Mouse (Mus musculus) layer of hippocampus, adult 18-20 months (tissue): ENCODE measurements at regions not wholly inside any gene's neighbourhood (a gene's known extent, or its start where the extent isn't known, plus 50 kb on each side); places are given as distances from the start of the nearest gene placed in this dataset.
"Not testable (repeated sequence)": the region's sequence is repeated elsewhere in the genome, so short reads cannot be mapped to it uniquely, and the experiment has no call there.

Source experiments
- DNase-seq, 2 experiments: peaks; one replicate each; pipeline ENCODE4 v3.0.0; 2022; ENCODE audit warnings: low spot score in 2 of 2

DNA sequence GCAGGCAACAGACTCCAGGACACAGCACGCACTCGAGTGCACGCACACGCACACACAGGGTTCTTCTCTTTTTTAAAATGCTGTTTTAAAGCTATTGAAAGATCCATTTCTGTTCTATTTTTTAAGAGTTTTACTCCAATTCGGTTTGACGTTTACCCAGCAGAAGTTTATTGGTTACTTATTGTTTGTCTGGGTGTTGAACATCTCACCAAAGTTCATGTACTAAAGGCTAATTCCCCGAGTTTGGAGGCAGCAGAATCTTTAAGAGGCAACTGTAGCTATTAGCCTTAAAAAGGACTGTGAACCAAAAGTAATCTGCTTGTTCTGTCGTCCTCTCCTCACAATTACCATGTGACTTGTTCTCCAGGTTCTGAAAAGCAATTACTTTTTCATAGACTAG is 263.0 kb upstream of the Nfia start:
- no peak for DNase-seq

DNA sequence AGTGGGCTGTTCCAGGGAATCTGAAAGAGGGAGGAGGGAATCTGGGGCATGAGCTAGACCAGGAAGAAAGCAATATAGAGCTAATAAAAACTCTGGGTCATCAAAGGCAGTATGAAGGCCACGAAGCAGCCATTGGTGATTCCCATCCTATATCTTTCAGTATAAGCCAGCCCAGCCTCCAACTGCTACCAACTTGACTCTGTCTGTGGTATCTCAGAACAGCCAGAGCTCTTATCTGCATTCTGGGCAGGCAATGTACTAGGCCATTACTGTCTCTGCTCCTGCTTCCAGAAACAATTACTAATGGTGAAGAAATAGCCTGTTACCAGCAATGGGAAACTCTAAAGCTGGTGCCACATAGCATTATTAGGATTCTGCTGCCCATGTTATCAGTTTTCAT is 266.8 kb upstream of the Nfia start:
- DNase-seq = no peak

DNA sequence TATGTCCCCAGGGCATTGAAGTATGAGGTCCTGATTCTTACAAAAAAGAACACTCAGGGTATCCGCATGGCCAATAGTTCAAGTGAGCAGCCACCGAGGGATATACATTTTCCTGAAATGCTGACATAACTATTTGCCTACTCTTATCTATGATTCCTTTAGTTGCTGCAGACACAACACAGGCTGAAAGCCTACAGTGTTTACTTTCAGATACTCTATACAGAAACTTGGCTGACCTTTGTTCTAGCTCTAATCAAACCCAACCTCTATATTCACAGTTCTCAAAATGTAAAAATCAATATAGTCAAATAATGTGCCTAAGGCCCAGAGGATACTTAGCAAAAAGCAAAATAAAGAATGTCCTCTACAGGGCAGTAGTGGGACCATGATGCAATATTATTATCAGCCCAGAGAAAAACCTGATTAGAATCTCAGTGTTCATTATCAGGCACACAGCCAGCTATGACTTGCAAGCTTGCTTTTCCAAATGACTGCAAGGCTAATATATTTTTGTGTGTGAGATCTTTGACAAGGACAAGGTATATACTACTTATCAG is 281.2 kb upstream of the Nfia start:
- DNase-seq = no peak

DNA sequence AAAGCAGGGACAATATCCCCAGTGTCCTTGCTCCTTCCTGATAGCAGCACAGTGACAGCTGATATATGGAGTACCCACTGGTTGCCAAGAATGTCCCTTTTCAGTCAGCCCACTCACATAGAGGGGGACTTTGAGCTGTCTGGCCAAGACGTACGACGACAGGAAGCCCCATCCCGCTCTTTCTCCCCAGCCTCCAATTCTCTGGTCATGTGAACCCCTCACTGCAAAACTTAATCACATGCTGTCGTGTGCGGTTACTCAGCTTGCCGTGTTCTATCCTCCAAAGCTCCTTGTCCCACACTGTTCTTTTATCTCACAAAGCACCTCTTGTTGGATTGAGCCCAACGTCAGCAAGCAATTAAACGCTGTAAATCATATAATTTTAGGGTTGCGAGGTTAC is 286.2 kb upstream of the Nfia start:
- DNase-seq = no peak

DNA sequence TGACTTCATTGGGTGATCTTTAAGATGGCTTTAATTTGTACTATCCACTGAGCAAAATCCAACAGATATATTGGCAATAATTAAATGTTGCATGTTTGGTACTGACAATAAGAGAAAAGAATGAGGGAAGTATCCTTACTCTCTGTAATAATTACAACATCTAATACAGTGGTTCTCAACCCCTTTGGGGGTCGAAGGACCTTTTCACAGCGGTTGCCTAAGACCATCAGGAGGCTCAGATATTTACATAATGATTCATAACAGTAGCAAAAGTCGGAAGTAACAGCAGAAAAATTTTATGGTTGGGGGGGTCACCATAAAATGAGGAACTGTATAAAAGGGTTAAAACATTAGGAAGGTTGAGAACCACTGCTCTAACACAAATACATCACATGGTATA is 287.3 kb upstream of the Nfia start:
- DNase-seq = no peak

DNA sequence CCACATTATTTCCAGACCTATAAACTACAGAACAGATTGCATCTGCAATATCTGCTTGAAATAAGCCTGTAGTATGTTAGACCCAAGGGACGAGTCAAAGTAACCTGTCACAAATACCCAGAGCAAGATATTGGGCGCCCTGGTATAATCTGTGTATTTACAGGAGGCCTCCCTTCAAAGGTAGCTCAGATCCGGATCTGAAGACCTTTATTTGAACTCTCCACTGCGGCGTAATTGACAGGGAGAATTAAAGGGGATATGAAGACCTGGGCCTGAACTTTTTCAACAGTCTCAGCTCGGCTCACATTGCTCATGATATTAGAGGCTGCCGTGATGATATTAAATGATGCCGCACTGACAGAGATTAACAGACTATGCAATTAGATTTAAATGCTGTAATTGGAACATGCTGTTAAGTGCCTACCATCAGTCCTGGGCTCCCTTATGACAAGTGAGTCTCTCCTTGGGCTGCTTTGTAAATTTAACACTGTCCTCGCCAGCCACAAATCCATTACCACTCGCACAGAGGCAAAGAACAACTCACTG is 289.8 kb upstream of the Nfia start:
- no peak for DNase-seq

DNA sequence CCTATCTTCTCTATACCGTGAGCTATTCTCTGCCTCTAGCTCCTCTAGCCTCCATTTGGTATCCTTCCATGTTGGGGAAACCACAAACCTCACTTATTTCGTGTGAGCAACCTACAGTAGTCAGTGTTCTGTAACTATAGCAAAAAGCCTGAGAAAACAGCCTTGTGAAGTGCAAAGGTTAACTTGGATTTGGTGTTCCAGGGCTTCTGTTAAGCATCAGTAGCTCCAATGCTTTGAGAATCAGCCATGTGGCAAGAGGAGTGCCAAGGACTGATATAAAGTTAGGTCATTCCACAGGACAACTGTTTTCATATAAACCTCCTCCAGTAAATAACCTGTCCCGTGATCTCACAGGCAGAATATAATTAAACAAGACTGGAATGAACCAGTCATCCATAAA is 290.7 kb upstream of the Nfia start:
- DNase-seq = no peak

DNA sequence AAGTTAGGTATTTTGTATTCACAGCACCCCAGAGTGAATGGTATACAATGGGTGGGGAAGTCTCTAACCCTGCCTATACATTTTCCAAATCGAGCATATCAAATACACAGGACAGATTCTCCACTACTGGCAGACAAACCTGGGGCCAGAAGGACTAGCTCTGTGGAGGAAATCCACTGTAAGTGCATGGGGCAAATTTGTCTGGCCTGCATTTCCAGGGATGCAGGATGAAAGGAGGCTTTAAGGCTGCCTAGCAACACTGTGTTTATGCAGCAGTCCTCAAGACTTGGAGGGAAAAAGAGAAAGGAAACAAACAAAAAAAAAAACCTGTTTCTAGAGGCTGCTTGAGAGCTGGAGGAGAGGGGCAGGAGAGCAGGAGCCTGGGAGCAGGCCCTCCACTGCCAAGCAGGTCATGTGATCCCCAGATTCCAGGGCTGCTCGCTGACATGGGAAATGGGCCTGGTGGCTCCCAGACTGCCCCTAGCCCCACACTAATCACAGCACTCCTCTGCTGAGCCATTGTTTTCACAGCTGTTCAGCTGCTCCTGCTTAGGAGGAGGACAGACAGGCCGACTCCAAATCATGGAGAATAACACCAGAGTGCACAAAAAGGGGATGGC is 293.7 kb upstream of the Gm10192 start:
- DNase-seq = peak; percentile 9 to 27

DNA sequence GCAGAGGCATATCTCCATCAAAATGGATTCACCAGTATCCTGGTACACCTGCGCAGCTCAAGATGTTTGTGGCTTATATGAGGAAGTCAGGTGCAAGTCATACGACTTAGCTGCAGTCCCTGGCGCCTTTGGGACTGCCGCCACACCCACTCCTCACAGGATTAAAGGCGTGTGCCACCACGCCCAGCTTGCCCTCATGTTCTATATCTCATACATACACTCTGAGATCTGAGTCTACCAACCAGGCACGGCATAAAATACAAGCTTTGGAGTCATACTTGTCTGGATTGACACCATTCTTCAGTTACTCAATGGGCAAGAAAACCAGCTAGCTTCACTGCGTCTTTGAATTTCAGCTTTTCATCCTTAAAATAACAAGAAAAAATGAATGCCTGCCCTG is 290.5 kb upstream of the Gm10192 start:
- not testable (repeated sequence) for DNase-seq

DNA sequence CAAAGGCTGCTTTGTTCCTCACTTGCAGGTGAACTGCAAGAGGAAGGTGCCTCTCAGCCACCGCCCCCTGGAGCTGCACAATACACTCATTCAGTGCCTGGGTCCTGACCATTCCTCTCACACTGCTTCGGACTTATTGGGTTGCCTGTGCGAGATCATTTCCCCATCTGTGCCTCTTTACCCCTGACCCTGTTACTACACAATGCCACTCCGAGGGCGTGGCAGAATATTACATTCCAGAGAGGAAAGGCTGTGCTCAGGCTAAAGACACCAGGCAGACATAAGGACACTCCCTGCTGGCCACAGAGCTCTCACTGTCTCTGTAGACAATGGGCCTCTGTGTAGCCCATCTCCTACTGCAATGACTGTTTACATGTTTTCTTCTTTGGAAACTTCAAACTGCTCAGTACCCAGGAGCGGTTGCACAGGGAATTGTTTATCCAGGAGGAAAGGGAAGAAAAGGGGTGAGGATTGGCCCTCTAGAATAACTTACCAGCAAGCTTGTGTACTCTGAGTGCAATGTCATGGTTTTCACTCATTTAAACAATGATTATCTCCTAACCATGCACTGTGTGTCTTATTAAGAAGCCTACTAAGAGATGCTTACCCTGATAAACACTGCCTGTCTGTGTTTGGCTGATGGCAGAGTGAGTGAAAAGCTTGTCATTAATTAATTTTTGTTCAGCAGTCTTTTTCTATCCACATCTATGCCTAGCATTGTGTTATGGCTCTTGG is 283.1 kb upstream of the Gm10192 start:
- DNase-seq = peak in 1 of 2 experiments; percentile 15

DNA sequence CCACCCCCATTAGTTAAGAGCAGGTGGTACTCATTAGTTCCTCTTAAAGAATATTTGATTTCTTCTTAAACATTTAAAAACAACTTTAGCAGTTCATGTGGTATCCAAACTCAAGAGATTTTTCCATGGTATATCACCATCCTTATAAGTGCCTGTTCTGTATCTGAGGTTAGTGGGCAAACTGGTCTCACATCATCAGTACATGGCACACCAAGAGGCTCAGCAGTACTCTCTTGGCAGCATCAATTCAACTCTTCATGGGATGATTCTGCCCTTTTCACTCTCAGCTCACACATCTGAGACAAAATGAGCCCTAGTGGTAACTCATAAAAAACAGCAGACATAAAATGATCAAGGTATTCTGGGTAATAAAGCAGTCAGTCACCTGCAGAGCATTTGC is 282.6 kb upstream of the Gm10192 start:
- no peak for DNase-seq

DNA sequence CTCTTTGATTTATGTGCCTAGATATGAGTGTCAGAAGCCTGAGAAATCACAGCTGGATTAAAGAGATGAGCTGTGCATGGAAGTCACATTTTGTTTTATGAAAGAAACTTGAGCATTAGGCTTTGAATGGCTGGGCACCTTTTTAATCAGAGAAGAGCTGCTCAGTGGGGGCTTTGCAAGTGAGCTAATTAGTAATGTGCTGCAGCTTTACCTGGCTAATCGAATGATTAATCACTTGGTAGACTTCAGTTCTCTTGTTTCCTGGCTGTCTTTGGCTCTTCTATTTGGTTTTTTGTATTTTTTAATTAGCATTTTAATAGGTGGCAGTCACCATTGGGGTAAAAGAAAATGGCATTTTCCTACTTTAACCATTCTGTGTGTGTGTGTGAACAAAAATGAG is 278.2 kb upstream of the Gm10192 start:
- no peak for DNase-seq

DNA sequence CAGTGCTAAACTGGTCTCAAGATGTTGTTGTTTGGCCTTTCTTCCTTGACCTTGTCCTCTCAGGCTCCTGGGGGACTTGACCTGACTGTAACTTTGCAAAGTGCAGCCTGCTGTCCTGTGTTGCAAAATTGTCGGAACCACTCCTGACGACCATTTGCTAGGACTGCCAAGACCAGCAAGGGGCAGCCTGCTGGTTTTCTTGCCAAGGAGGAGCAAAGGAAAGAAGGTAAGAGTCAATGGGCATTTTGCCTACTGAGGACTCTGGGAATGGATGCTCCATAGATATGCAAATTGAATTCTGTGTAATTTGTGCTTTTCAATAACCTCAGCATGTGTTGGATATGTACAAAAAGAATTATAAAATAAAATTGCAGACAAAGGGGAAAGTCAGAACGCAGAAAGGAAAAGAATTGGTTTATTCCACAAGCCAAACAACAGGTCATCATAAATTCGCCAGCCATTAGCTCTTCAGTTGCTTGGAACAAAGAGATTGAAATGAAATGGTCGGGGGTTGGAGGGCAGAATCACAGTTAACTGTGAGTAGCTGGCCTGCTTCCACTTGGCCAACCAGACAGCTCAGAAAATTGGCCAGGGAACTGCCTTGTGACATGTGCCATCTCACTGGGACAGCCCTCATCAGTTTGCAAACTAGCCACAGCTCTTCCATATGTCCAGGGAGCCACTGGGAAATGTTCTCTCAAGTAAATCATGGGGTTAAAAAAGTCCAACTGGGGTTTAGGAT is 256.5 kb upstream of the Gm10192 start:
- DNase-seq = no peak

DNA sequence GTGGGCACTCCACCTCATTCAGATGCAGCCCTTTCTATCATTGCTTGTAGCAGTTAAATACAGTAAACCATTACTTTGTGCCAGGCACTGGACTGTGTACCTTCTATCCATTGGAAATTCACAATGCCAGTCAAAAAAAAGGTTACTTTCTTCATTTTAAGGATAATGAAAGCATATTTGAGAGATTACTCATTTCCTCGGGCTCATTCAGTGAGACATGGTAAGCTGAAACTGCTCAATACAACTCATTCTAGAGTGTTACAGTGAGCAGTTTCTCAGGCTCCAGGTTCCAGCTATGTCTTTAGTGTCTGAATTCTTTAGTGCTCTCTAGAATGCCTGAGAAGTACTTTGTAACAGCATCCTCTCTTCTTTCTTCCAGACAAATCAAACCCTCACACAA is 249.7 kb upstream of the Gm10192 start:
- no peak for DNase-seq

DNA sequence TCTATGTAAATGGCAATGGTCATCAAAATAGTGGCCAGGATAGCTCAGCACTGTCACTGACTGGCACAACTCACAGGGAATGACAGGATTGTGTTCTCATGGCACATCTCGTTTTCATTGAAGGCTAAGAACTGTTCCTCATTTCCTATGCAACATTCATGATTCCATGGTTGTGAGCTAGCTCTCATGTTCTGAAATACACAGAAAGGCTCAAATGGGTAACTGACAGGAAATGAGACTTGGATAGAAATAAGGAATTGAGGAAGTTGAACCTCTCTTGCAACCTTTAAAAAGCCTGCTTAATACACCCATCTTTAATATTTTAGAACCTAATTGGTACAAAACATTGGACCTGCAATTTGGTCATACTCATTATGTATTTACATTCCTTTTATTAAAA is 249.1 kb upstream of the Gm10192 start:
- DNase-seq = no peak

DNA sequence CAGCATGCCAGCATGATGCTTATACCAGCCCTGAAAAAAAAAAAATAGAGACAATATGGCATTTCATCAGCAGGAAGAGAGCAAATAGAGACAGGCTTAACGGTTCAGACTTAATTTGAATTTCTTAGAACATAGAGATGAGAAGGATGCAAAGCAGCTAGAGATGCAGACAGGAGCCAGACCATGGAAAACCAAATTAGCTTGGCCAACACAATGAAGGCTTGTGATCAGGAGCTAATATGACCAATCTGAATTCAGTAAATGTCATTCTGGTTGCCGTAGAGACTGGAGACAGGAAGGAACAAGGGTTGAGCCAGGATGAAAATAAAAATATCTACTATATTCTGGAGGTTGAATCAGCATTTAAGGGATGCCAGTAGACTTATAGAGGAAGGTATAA is 248.3 kb upstream of the Gm10192 start:
- no peak for DNase-seq

DNA sequence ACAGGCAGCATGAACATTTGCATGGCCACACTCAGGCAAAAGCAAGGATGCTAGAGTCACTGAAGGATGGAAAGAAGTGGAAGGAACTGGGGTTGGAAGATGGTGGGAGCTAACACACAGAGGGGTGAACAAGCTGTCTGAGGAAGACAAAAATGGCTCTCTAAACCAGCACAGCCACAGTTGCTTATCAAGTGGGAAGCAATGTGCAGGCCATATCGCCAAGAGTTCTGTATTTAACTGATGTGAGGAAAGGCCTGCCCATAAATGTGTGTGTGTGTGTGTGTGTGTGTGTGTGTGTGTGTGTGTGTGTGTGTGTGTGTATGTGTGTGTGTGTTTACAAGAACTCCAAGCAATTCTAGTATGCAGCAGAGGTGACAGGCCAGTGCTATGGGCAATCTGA is 236.9 kb upstream of the Gm10192 start:
- no peak for DNase-seq

DNA sequence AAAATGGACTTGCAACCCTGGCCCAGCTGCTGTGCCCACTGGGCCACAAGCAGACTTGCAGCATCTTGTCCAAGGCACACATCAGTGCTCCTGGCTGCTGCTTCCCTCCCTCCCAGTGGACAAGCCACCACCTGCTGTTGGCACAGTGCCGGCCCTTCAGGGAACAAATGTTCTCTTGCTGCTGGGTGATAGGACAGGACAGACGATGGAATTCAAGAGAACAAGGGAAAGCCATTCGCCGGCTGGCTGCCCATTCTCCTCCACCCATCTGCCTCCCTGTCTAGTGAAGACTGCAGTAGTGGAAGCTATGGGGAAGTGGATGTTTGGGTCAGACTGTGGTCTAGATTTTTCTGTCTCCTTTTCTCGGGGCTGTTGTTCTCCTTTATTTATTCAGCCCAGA is 235.7 kb upstream of the Gm10192 start:
- peak; percentile 7 to 21 for DNase-seq

DNA sequence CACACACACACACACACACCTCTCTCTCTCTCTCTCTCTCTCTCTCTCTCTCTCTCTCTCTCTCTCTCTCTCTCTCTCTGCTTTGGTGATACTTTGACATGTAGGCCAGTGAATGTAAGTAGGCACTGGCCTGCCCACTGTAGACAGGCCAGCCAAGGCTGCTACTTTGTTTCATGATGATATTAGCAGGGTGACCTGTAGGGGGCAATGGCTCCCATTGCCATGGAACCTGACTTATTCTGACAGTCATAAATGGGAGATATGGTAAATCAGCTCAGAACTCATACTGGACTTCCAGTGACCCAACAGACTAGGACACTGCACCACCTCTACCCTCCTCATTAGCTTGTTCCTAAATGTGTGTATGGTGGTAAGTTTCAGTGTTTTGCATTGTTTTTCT is 235.0 kb upstream of the Gm10192 start:
- no peak for DNase-seq

DNA sequence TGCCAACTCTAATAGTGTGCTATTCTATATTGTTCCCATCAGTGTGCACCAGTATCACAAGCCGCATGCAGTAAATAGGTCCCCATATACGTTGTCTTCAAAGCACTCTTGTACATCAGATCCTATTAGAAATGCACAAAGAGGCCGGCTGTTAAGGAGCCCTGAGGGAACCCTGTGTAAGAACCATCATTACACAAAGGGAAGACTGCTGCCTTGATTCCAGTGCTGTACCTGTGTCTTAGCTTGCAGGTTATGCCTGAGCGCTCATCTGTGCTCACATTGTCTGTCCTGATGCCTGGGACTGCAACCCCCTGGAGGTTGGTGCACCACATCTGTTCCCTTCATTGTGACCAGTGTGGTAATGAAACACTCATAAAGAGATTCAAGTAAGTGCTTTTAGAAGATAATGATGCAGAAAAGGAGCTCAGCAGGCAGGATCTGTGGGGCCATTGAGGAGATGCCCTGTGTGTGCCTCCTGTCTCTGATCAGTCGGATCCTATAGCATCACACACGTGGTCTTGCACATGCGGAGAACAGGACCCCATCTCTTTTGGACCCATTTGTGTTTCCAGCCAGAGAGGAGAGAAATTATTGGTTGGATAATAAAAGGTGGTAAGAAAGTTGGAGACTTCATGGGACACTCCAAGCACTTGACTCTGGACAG is 225.8 kb upstream of the Gm10192 start:
- DNase-seq = no peak

DNA sequence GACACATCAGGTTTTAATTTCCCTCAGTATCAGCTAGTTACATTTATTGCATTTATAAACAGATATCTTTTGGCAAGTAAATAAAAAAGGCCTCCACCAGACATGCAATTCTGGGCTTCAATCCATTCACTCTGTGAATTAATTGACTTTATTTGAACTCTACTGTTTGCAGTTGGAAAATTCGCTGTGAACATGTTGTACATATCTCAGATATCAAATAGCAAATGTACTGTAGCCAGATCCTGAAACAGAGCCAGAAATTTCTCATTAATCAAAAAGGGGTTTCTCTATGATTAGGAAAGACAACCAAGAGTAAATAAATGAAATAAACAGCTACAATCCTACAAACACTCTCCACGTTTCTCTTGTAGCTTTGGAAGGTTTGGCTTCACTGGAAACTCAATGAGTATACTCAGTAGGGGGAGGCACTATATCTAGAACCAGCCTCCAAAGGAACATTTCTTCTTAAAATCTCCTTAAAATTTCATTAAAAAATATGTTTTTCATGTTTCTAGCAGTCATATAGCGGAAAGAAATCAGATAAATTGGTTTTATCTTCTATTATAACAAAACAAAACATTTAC is 211.8 kb upstream of the Gm10192 start:
- peak in 1 of 2 experiments; percentile 3 for DNase-seq
